Mouse (Mus musculus) heart, postnatal 0 days (tissue): Measurements from ENCODE around the gene Zdhhc6. TPM values are rescaled to one million over a fixed set of nuclear protein-coding genes. Genes with fewer than 3 reads are reported as not detected.

Source experiments
- ATAC-seq: fragments of 200-750 bp; cut with Nextera tagmentation; 2 replicates; pipeline ENCODE4 v1.8.0; 2017; ENCODE audit warnings: low read depth, moderate number of reproducible peaks, moderate library complexity; ENCODE audit not compliant: insufficient read depth
- DNase-seq: peaks from one replicate; pipeline ENCODE4 v3.0.0-alpha.2; 2016; ENCODE audit warnings: low spot score
- H3K27ac ChIP-seq: fragments of 300-500 bp; sonication (generic); 2 replicates; pipeline ENCODE4 v1.5.1; 2014; ENCODE audit warnings: low read depth, mild to moderate bottlenecking
- H3K27me3 ChIP-seq: fragments of 300-500 bp; sonication (generic); 2 replicates; pipeline ENCODE4 v1.6.1; 2014; ENCODE audit warnings: low read length, mixed read lengths; ENCODE audit not compliant: control insufficient read depth, insufficient read depth
- H3K36me3 ChIP-seq: fragments of 300-500 bp; sonication (generic); replicated peaks from 2 replicates; pipeline ENCODE4 v1.6.1; 2014; ENCODE audit warnings: low read length, mixed read lengths; ENCODE audit not compliant: control insufficient read depth, insufficient read depth
- H3K4me1 ChIP-seq: fragments of 300-500 bp; sonication (generic); 2 replicates; pipeline ENCODE4 v1.6.1; 2014; ENCODE audit warnings: antibody characterized with exemption; ENCODE audit not compliant: control insufficient read depth, insufficient read depth
- H3K4me2 ChIP-seq: fragments of 300-500 bp; sonication (generic); 2 replicates; pipeline ENCODE4 v1.6.1; 2014; ENCODE audit warnings: low read depth, mild to moderate bottlenecking, low read length, moderate library complexity
- H3K4me3 ChIP-seq: fragments of 300-500 bp; sonication (generic); 2 replicates; pipeline ENCODE4 v1.5.1; 2014; ENCODE audit warnings: low read depth, low read length
- H3K9ac ChIP-seq: fragments of 300-500 bp; sonication (generic); replicated peaks from 2 replicates; pipeline ENCODE4 v1.6.1; 2014; ENCODE audit warnings: low read depth, low read length, mixed read lengths
- H3K9me3 ChIP-seq: fragments of 300-500 bp; sonication (generic); replicated peaks from 2 replicates; pipeline ENCODE4 v1.6.1; 2016; ENCODE audit warnings: low read length; ENCODE audit not compliant: control insufficient read depth
- CTCF ChIP-seq: IDR thresholded peaks from 2 replicates; pipeline ENCODE4 v1.5.1; 2016; ENCODE audit warnings: antibody characterized with exemption, control low read depth, low read depth
- EP300 ChIP-seq: IDR thresholded peaks from 2 replicates; pipeline ENCODE4 v1.6.1; 2016; ENCODE audit warnings: antibody characterized with exemption, low read depth
- WGBS: fragments of 180-500 bp; shearing (Covaris S2); extraction: QIAGEN DNeasy Blood & Tissue Kit; methylation state at CpG from one replicate; pipeline ENCODE4 v1.1.7; 2014; 5-methylcytosine and 5-hydroxymethylcytosine counted together
- polyA plus RNA-seq: library from polyadenylated mRNA; unstranded; fragments of >200 nt; fragmentation: Nextera tagmentation; extraction: Ambion mirVana; gene quantifications from 2 replicates; pipeline ENCODE4 v1.2.1, GENCODE M21; 2015
- total RNA-seq: library from RNA; depleted of rRNA; stranded (reverse); fragments of >200 nt; gene quantifications from 2 replicates; pipeline ENCODE4 v1.2.3, GENCODE M21; 2014; ENCODE audit warnings: low replicate concordance

Zdhhc6 gene
- total and polyA plus RNA-seq, 2 experiments from 2014 or later: 31.3 to 45.3 TPM

GRCm38 (mm10) chr19:55342423-55342822, 26.6 kb upstream of the Zdhhc6 start:
- Histone ChIP-seq H3K4me1 (no peaks in the 10 kb centered on the region), H3K4me2 (no peak overlapping the region), H3K9ac (no peak overlapping the region), H3K4me3 (no peak overlapping the region), H3K27ac (no peak overlapping the region), H3K27me3 (no peaks in the 10 kb centered on the region), H3K9me3 (no peaks in the 10 kb centered on the region), H3K36me3 (no peaks in the 10 kb centered on the region)
- DNase-seq: no peak
- TF ChIP-seq EP300 (no peak), CTCF (no peak)
- WGBS: 88% methylated on average over 7 of the region's 7 CpGs
- ATAC-seq: no peak

- H3K27ac ChIP-seq: no peak overlapping the region
- TF ChIP-seq CTCF: no peak
- no peak for TF ChIP-seq EP300
- H3K27me3 ChIP-seq: no peaks in the 10 kb centered on the region
- H3K9ac ChIP-seq: no peak overlapping the region
- H3K9me3 ChIP-seq: no peaks in the 10 kb centered on the region
- DNase-seq: no peak
- H3K4me3 ChIP-seq: no peak overlapping the region
- H3K4me2 ChIP-seq: no peak overlapping the region
- no peaks in the 10 kb centered on the region for H3K4me1 ChIP-seq
- no peak for ATAC-seq
- 55% methylated on average over 3 of the region's 3 CpGs for WGBS
- no peaks in the 10 kb centered on the region for H3K36me3 ChIP-seq
Measured at GRCm38 (mm10) chr19:55341377-55341776, 25.5 kb upstream of the Zdhhc6 start.

GRCm38 (mm10) chr19:55340521-55340920, 24.7 kb upstream of the Zdhhc6 start:
- ATAC-seq: no peak
- no peak overlapping the region for H3K4me3 ChIP-seq
- no peaks in the 10 kb centered on the region for H3K9me3 ChIP-seq
- no peak overlapping the region for H3K4me2 ChIP-seq
- no peak for TF ChIP-seq CTCF
- TF ChIP-seq EP300: no peak
- H3K27ac ChIP-seq: no peak overlapping the region
- no peak overlapping the region for H3K9ac ChIP-seq
- WGBS: 87% methylated on average over 6 of the region's 6 CpGs
- H3K36me3 ChIP-seq: no peaks in the 10 kb centered on the region
- H3K4me1 ChIP-seq: no peaks in the 10 kb centered on the region
- DNase-seq: no peak
- H3K27me3 ChIP-seq: no peaks in the 10 kb centered on the region

GRCm38 (mm10) chr19:55337664-55338063, 21.8 kb upstream of the Zdhhc6 start:
- WGBS: 85% methylated on average over 10 of the region's 10 CpGs
- no peak for TF ChIP-seq CTCF
- TF ChIP-seq EP300: no peak
- Histone ChIP-seq H3K27ac (no peak overlapping the region), H3K36me3 (no peaks in the 10 kb centered on the region), H3K9ac (no peak overlapping the region), H3K9me3 (no peaks in the 10 kb centered on the region), H3K27me3 (no peaks in the 10 kb centered on the region), H3K4me2 (no peak overlapping the region), H3K4me3 (no peak overlapping the region), H3K4me1 (no peaks in the 10 kb centered on the region)
- ATAC-seq (no peak), DNase-seq (no peak)

GRCm38 (mm10) chr19:55337066-55337465, 21.2 kb upstream of the Zdhhc6 start:
- DNase-seq (no peak), ATAC-seq (no peak)
- no peak for TF ChIP-seq CTCF
- no peak for TF ChIP-seq EP300
- H3K27me3 ChIP-seq: no peaks in the 10 kb centered on the region
- H3K4me1 ChIP-seq: no peaks in the 10 kb centered on the region
- no peaks in the 10 kb centered on the region for H3K36me3 ChIP-seq
- H3K4me2 ChIP-seq: no peak overlapping the region
- H3K9me3 ChIP-seq: no peaks in the 10 kb centered on the region
- no peak overlapping the region for H3K9ac ChIP-seq
- H3K4me3 ChIP-seq: no peak overlapping the region
- H3K27ac ChIP-seq: no peak overlapping the region
- 82% methylated on average over 9 of the region's 9 CpGs for WGBS

- H3K4me1 ChIP-seq: no peaks in the 10 kb centered on the region
- no peak overlapping the region for H3K4me2 ChIP-seq
- no peaks in the 10 kb centered on the region for H3K36me3 ChIP-seq
- no peak overlapping the region for H3K9ac ChIP-seq
- DNase-seq (no peak), ATAC-seq (no peak)
- no peaks in the 10 kb centered on the region for H3K9me3 ChIP-seq
- TF ChIP-seq EP300 (no peak), CTCF (no peak)
- 90% methylated on average over 12 of the region's 12 CpGs for WGBS
- H3K27ac ChIP-seq: no peak overlapping the region
- H3K27me3 ChIP-seq: no peaks in the 10 kb centered on the region
- H3K4me3 ChIP-seq: no peak overlapping the region
Measured at GRCm38 (mm10) chr19:55336441-55336840, 20.6 kb upstream of the Zdhhc6 start.
